Mouse (Mus musculus) layer of hippocampus, adult 6 months (tissue): ENCODE measurements around the gene Stx17. TPM values are rescaled to one million over a fixed set of nuclear protein-coding genes. Genes with fewer than 3 reads are reported as not detected.

Experiments
- long read RNA-seq, 2 experiments: library from polyadenylated mRNA; unstranded; transcript quantifications; one replicate each; pipeline ENCODE4 v2.0.0; 2019 to 2020
- microRNA-seq: library from miRNA; unstranded; fragments of <30 nt; microRNA quantifications from one replicate; pipeline ENCODE4 v1.2.0, GENCODE M21; 2020
- polyA plus RNA-seq: library from polyadenylated mRNA; unstranded; fragments of <200 nt; fragmentation: Nextera tagmentation; gene quantifications from 2 replicates; pipeline ENCODE4 v1.2.3, GENCODE M21; 2021

Stx17 gene
- 15.4 and 16.1 TPM in 2 replicates for polyA plus RNA-seq
- long read RNA-seq, experiment 1, full-length matches to known transcripts = 7 of 12 reads
- long read RNA-seq, experiment 1, partial matches to known transcripts = 3 of 12 reads
- long read RNA-seq, experiment 1, other reads (novel, unspliced or antisense) = 2 of 12 reads
- long read RNA-seq, experiment 2, full-length matches to known transcripts = 29 of 56 reads
- long read RNA-seq, experiment 2, partial matches to known transcripts = 3 of 56 reads
- long read RNA-seq, experiment 2, other reads (novel, unspliced or antisense) = 24 of 56 reads

GRCm38 (mm10) chr4:48124773-48125469 is at the start of gene Stx17:
Gene Stx17, plus strand, starts transcription at chr4:48124915.

Small RNA genes within 50 kb of the gene (microRNA-seq; reads per million reads assigned to microRNA genes)
- gene Mir1958 = not detected

Other genes starting within 250 kb of the Stx17 start
- gene Nr4a3, start 79.8 kb upstream of the Stx17 start, polyA plus RNA-seq = 28.4 and 39.4 TPM in 2 replicates
- gene Erp44, start 154.6 kb downstream of the Stx17 start, polyA plus RNA-seq = 34.0 and 35.3 TPM in 2 replicates
- gene Invs, start 154.8 kb downstream of the Stx17 start, polyA plus RNA-seq = 0.94 and 1.4 TPM in 2 replicates